Mouse (Mus musculus) liver, embryonic 15.5 days (tissue): ENCODE data around the gene Zswim5. TPM values are rescaled to one million over a fixed set of nuclear protein-coding genes. Genes with fewer than 3 reads are reported as not detected.
"Not testable (repeated sequence)": the region's sequence is repeated elsewhere in the genome, so short reads cannot be mapped to it uniquely, and the experiment has no call there.

Experiments used
- ATAC-seq: fragments of 200-750 bp; cut with Nextera tagmentation; 2 replicates; pipeline ENCODE4 v1.8.0; 2017; ENCODE audit warnings: moderate number of reproducible peaks, mild to moderate bottlenecking, moderate library complexity; ENCODE audit not compliant: insufficient read depth
- H3K27ac ChIP-seq: fragments of 300-500 bp; sonication (generic); replicated peaks from 2 replicates; pipeline ENCODE4 v1.5.1; 2015; ENCODE audit warnings: mild to moderate bottlenecking, inconsistent platforms
- H3K27me3 ChIP-seq: fragments of 300-500 bp; sonication (generic); 2 replicates; pipeline ENCODE4 v1.6.1; 2015; ENCODE audit warnings: mild to moderate bottlenecking, inconsistent platforms
- H3K36me3 ChIP-seq: fragments of 300-500 bp; sonication (generic); replicated peaks from 2 replicates; pipeline ENCODE4 v1.6.1; 2015; ENCODE audit warnings: moderate library complexity, mild to moderate bottlenecking, inconsistent platforms
- H3K4me1 ChIP-seq: fragments of 300-500 bp; sonication (generic); replicated peaks from 2 replicates; pipeline ENCODE4 v1.6.1; 2015; ENCODE audit warnings: inconsistent platforms
- H3K4me2 ChIP-seq: fragments of 300-500 bp; sonication (generic); 2 replicates; pipeline ENCODE4 v1.6.1; 2015; ENCODE audit warnings: moderate library complexity, mild to moderate bottlenecking, inconsistent platforms
- H3K4me3 ChIP-seq: fragments of 300-500 bp; sonication (generic); replicated peaks from 2 replicates; pipeline ENCODE4 v1.5.1; 2015; ENCODE audit warnings: mild to moderate bottlenecking, inconsistent platforms
- H3K9ac ChIP-seq: fragments of 300-500 bp; sonication (generic); 2 replicates; pipeline ENCODE4 v1.6.1; 2015; ENCODE audit warnings: moderate library complexity, mild to moderate bottlenecking, inconsistent platforms
- H3K9me3 ChIP-seq: fragments of 300-500 bp; sonication (generic); replicated peaks from 2 replicates; pipeline ENCODE4 v1.6.1; 2016; ENCODE audit warnings: inconsistent platforms
- WGBS: fragments of 180-500 bp; shearing (Covaris S2); methylation state at CpG from one replicate; pipeline ENCODE4 v1.1.7; 2015; ENCODE audit warnings: mixed read lengths; ENCODE audit not compliant: insufficient replicate concordance; 5-methylcytosine and 5-hydroxymethylcytosine counted together
- polyA plus RNA-seq: library from polyadenylated mRNA; unstranded; fragments of >200 nt; fragmentation: Nextera tagmentation; extraction: Ambion mirVana; gene quantifications from 2 replicates; pipeline ENCODE4 v1.2.1, GENCODE M21; 2015

Zswim5 gene
- polyA plus RNA-seq: 0.02 and 0.05 TPM in 2 replicates

- Histone ChIP-seq H3K27me3 (peaks cover 74% of the 10 kb centered on the region), H3K27ac (no peak within 1 kb of the TSS), H3K4me2 (peak within 1 kb of the TSS; percentile 86), H3K9ac (peak within 1 kb of the TSS; percentile 47), H3K36me3 (no peaks in the 10 kb centered on the region), H3K4me1 (peaks cover 14% of the 10 kb centered on the region), H3K4me3 (peak within 1 kb of the TSS; percentile 64), H3K9me3 (no peaks in the 10 kb centered on the region)
- peak; percentile 49 for ATAC-seq
- WGBS: under 1% methylated on average over 100 of the region's 104 CpGs
Measured at GRCm38 (mm10) chr4:116876995-116877728, at the start of gene Zswim5. TSS of gene Zswim5 (plus strand) at chr4:116877376.

DNA sequence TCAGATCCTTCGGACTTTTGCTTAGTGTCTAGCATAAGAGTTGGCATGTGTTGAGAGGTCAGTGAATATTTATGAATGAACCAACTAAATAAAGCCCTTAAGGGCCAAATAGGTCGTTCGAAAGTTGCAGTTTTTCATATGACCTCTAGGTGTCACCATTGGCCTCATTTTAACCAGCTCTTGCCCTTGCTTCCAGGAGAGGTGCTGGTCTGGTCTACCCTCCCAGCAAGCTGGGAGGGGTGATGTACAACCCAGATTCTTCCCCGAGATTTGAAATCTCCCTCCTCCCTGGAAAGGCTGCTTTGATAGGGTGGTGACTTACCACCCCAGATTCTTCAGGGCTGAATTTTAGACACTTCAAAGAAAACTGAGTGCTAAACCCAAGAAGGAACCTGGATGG lies 49.4 kb upstream of the Zswim5 start:
- no peaks in the 10 kb centered on the region for H3K36me3 ChIP-seq
- H3K9ac ChIP-seq: no peak overlapping the region
- 0% methylated on average over 4 of the region's 4 CpGs for WGBS
- no peak overlapping the region for H3K4me2 ChIP-seq
- no peaks in the 10 kb centered on the region for H3K9me3 ChIP-seq
- H3K4me1 ChIP-seq: peaks cover 17% of the 10 kb centered on the region
- H3K27ac ChIP-seq: no peak overlapping the region
- no peak overlapping the region for H3K4me3 ChIP-seq
- no peak for ATAC-seq
- no peaks in the 10 kb centered on the region for H3K27me3 ChIP-seq

- H3K27ac ChIP-seq: no peak overlapping the region
- H3K4me2 ChIP-seq: no peak overlapping the region
- peaks cover 8% of the 10 kb centered on the region for H3K4me1 ChIP-seq
- ATAC-seq: no peak
- 53% methylated on average over 6 of the region's 6 CpGs for WGBS
- H3K4me3 ChIP-seq: no peak overlapping the region
- H3K36me3 ChIP-seq: no peaks in the 10 kb centered on the region
- no peaks in the 10 kb centered on the region for H3K9me3 ChIP-seq
- H3K9ac ChIP-seq: no peak overlapping the region
- H3K27me3 ChIP-seq: no peaks in the 10 kb centered on the region
Measured at GRCm38 (mm10) chr4:116829364-116830069, 47.7 kb upstream of the Zswim5 start.

DNA sequence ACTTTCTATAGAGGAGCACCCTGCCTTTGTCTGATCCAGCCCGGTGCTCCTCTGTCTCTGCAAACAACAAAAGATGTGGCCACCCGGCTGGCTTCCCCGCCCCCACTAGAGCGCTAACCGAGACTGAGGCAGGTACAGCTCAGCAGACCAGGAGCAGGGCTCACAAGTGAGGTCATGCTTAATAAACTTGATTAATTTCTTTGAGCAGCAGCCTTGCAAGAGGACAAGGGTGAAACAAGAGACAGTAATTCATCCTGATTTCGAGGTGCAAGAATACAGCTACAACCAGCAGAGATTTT lies 47.2 kb upstream of the Zswim5 start:
- H3K4me3 ChIP-seq: no peak overlapping the region
- H3K9ac ChIP-seq: no peak overlapping the region
- peaks cover 4% of the 10 kb centered on the region for H3K4me1 ChIP-seq
- 40% methylated on average over 6 of the region's 6 CpGs for WGBS
- H3K27ac ChIP-seq: no peak overlapping the region
- no peaks in the 10 kb centered on the region for H3K9me3 ChIP-seq
- no peaks in the 10 kb centered on the region for H3K27me3 ChIP-seq
- H3K36me3 ChIP-seq: no peaks in the 10 kb centered on the region
- ATAC-seq: no peak
- H3K4me2 ChIP-seq: no peak overlapping the region

DNA sequence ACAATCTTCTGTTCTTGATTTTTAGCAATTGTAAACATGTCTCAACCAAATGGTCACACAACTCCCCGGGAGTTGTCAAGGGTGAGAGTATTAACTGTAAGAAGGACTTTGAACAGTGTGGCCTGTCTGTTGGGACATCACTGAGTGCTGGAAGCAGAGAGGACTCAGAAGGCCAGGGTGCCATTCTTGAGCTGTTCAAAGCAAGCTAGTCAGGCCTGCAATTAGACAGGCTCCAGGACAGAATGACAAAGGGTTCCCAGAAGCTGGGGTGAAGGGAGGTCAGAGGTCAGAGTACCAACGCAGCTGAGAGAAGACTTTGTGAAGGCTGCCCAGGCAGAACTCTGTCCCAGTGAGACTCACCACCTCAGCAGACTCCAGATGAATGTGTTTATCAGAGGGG lies 38.2 kb upstream of the Zswim5 start:
- no peaks in the 10 kb centered on the region for H3K9me3 ChIP-seq
- ATAC-seq: no peak
- 48% methylated on average over 2 of the region's 2 CpGs for WGBS
- no peaks in the 10 kb centered on the region for H3K36me3 ChIP-seq
- peaks cover 28% of the 10 kb centered on the region for H3K27me3 ChIP-seq
- no peak overlapping the region for H3K9ac ChIP-seq
- no peak overlapping the region for H3K4me3 ChIP-seq
- no peak overlapping the region for H3K4me2 ChIP-seq
- H3K27ac ChIP-seq: no peak overlapping the region
- H3K4me1 ChIP-seq: no peaks in the 10 kb centered on the region; the same call in 1 of the 2 replicates

DNA sequence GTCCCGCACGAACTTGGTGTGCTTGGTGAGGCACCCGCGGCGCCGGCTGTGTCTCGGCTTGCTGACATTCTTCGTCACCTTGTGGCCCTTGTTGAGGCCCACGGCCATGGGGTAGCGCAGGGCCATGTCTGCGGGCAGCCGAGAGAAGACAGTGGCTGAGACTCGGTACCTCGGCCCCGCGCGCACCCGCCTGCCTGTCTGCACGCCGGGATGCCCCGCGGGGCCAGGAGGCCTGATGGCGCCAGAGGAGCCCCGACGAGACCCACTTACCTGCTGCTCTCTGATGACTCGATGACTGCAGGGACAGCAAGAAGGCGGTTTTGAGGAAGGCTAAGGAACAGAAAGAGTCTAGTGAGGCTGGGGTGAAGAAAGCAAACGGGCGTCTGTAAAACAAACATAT lies 37.1 kb upstream of the Zswim5 start:
- H3K27ac ChIP-seq, H3K9ac ChIP-seq, H3K36me3 ChIP-seq, H3K4me2 ChIP-seq, H3K4me1 ChIP-seq, H3K4me3 ChIP-seq, H3K9me3 ChIP-seq, ATAC-seq: not testable (repeated sequence)
- peaks cover 32% of the 10 kb centered on the region for H3K27me3 ChIP-seq
- WGBS: 36% methylated on average over 23 of the region's 29 CpGs

DNA sequence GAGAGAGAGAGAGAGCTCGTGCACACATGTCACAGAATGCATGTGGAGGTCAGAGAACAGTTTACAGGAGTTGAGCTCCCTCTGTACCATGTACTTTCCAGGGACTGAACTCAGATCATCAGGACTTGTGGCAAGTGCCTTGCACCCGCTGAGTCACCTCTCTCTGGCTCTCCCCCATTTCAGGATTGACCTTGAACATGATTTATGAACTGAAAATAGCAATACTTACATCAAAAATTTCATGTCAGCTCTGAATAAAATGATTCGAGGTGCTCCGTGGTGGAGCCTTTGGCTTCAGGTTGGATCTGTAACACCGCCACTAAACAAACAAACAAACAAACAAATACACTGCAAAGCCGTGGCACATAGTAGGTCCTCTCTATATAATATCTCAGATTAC lies 36.3 kb upstream of the Zswim5 start:
- WGBS: 57% methylated on average over 6 of the region's 6 CpGs
- H3K36me3 ChIP-seq: no peaks in the 10 kb centered on the region
- H3K4me1 ChIP-seq: no peaks in the 10 kb centered on the region; the same call in 1 of the 2 replicates
- no peak overlapping the region for H3K4me3 ChIP-seq
- H3K27ac ChIP-seq: no peak overlapping the region
- no peak overlapping the region for H3K9ac ChIP-seq
- no peak for ATAC-seq
- no peak overlapping the region for H3K4me2 ChIP-seq
- peaks cover 32% of the 10 kb centered on the region for H3K27me3 ChIP-seq
- no peaks in the 10 kb centered on the region for H3K9me3 ChIP-seq

- H3K9me3 ChIP-seq: no peaks in the 10 kb centered on the region
- no peak overlapping the region for H3K9ac ChIP-seq
- no peaks in the 10 kb centered on the region; the same call in 1 of the 2 replicates for H3K4me1 ChIP-seq
- no peak overlapping the region for H3K4me3 ChIP-seq
- 80% methylated on average over 3 of the region's 3 CpGs for WGBS
- H3K4me2 ChIP-seq: no peak overlapping the region
- no peaks in the 10 kb centered on the region for H3K36me3 ChIP-seq
- H3K27me3 ChIP-seq: peaks cover 27% of the 10 kb centered on the region
- no peak overlapping the region for H3K27ac ChIP-seq
- no peak for ATAC-seq
Measured at GRCm38 (mm10) chr4:116844324-116844723, 32.9 kb upstream of the Zswim5 start.

GRCm38 (mm10) chr4:116849901-116850300 lies 27.3 kb upstream of the Zswim5 start:
- H3K4me2 ChIP-seq: no peak overlapping the region
- H3K36me3 ChIP-seq: no peaks in the 10 kb centered on the region
- no peaks in the 10 kb centered on the region for H3K9me3 ChIP-seq
- no peaks in the 10 kb centered on the region for H3K4me1 ChIP-seq
- peaks cover 9% of the 10 kb centered on the region; the same call in 1 of the 2 replicates for H3K27me3 ChIP-seq
- no peak overlapping the region for H3K9ac ChIP-seq
- no peak overlapping the region for H3K4me3 ChIP-seq
- no peak overlapping the region for H3K27ac ChIP-seq
- 70% methylated on average over 3 of the region's 3 CpGs for whole genome bisulfite sequencing
- ATAC-seq: no peak

DNA sequence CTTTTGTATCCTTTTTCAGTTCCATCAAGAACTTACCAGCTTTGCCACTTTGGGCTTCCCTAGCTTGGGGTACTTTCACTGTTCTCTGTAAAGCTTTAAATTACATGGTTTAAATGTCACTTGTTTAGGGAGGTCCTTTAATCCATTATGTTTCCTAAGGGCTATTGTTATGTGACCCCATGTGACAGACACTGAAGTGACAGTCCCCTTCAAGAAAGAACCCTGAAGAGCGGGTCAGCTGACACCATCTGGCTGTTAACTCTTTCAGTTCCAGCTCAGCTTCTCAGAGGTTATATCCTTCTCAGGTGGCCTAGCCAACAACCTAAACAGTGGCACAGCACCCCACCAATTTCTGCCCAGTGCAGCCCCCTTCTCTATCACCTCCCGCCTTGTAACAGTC lies 22.9 kb upstream of the Zswim5 start:
- H3K4me1 ChIP-seq: no peaks in the 10 kb centered on the region
- no peak overlapping the region for H3K4me2 ChIP-seq
- no peak overlapping the region for H3K4me3 ChIP-seq
- no peaks in the 10 kb centered on the region for H3K9me3 ChIP-seq
- H3K27ac ChIP-seq: no peak overlapping the region
- no peak for ATAC-seq
- no peak overlapping the region for H3K9ac ChIP-seq
- 0 out of 2 replicates have a peak, but pooled peaks cover 8% of the 10 kb centered on the region for H3K27me3 ChIP-seq
- WGBS: 17% methylated on average over 2 of the region's 2 CpGs
- H3K36me3 ChIP-seq: no peaks in the 10 kb centered on the region

GRCm38 (mm10) chr4:116857203-116857602 lies 20.0 kb upstream of the Zswim5 start:
- Histone ChIP-seq H3K4me1 (no peaks in the 10 kb centered on the region), H3K4me2 (no peak overlapping the region), H3K27ac (no peak overlapping the region), H3K9me3 (no peaks in the 10 kb centered on the region), H3K9ac (no peak overlapping the region), H3K4me3 (no peak overlapping the region), H3K27me3 (peaks cover 6% of the 10 kb centered on the region), H3K36me3 (no peaks in the 10 kb centered on the region)
- WGBS: 74% methylated on average over 10 of the region's 10 CpGs
- no peak for ATAC-seq
